Mouse (Mus musculus) monocyte, adult 5-6 weeks (primary cell): ENCODE data around the gene Lrrc32. TPM values are rescaled to one million over a fixed set of nuclear protein-coding genes. Genes with fewer than 3 reads are reported as not detected.
A peak's percentile ranks its signal among the peaks of the same experiment; 100 is the strongest.

Source experiments
- ATAC-seq: fragments of 153-309, 156-312 bp; replicated peaks from 2 replicates; pipeline ENCODE4 v1.8.0; 2017; ENCODE audit warnings: mild to moderate bottlenecking; ENCODE audit not compliant: low TSS enrichment, insufficient number of reproducible peaks, severe bottlenecking, poor library complexity, low FRiP score
- total RNA-seq: library from RNA; stranded (forward); fragments of 200-1000, 200-491, 200-594 nt; gene quantifications from 3 replicates; pipeline ENCODE4 v1.2.3, GENCODE M21; 2017

Gene Lrrc32
- 0.10 TPM in 1 of 3 replicates, not detected in the others for total RNA-seq

GRCm38 (mm10) chr7:98489131-98489530, at the start of gene Lrrc32:
TSS of gene Lrrc32 (plus strand) at chr7:98489283.
- ATAC-seq: no peak

DNA sequence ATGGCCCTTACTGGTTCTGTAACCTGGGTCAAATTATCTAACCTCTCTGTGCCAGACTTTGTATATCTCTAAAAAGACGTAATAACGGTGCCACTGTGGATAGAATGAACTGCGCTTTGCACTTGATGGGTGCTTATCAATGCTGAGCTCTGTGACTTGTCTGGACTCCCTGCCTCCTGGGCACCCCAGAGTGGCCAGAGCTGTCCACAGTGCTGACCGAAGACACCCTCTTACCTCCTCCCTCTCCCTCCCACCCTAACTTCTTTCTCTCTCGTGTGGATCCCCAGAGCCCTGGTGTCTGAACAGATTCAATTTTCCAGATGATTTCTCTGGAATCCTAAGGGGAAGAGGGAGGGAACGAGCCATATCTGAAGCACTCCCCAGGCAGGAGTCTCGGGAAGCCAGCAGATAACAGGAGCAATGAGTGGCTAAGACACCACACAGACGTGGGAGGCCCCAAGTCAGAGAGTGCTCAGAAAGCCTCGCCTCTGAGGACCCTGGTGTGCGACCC, 49.1 kb upstream of the Lrrc32 start, which contains the start of gene Gucy2d:
TSS of gene Gucy2d (plus strand) at position 461 of the 511 bp plus-strand sequence.
- ATAC-seq: no peak

GRCm38 (mm10) chr7:98446873-98447272, 42.2 kb upstream of the Lrrc32 start:
- ATAC-seq: no peak

DNA sequence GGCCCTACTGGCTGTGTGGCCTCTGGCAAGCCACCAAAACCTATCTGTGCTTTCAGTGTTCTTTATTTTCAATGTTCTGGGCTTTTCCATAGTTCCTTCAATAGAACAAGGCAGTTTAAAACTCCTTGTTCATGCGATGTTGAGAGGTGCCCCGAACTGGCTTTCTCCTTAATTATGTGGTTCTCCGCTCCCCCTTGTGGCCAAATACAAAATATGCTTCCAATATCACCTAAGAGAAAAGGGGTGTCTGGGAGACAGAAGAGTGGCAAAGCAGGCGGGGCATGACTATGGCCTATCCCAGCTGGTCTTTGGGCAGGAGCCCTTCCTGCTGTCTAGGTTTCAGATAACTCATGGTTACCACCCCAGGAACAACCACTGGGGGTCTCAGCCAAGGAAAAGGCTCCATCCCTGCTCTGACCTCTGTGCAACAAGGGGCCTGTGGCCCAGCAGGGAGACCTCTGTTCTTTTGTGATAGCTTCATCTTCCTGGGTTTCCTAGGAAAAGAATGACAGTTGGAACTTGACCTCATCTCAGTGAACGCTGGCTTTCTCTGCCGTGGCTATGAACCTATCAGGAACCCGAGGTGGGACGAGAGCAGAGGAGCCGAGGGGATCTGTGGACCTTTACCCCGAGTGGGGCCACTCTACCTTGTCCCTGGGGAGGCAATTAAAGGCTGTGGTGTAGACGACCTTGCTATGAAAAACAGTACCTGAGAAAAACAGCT, 41.3 kb upstream of the Lrrc32 start:
- no peak for ATAC-seq

- no peak for ATAC-seq
These were observed 40.8 kb upstream of the Lrrc32 start for GRCm38 (mm10) chr7:98448309-98448630.

GRCm38 (mm10) chr7:98449696-98450095, 39.4 kb upstream of the Lrrc32 start:
- 0 out of 2 replicates have a peak, but pooled peaks have one; percentile 10 for ATAC-seq

DNA sequence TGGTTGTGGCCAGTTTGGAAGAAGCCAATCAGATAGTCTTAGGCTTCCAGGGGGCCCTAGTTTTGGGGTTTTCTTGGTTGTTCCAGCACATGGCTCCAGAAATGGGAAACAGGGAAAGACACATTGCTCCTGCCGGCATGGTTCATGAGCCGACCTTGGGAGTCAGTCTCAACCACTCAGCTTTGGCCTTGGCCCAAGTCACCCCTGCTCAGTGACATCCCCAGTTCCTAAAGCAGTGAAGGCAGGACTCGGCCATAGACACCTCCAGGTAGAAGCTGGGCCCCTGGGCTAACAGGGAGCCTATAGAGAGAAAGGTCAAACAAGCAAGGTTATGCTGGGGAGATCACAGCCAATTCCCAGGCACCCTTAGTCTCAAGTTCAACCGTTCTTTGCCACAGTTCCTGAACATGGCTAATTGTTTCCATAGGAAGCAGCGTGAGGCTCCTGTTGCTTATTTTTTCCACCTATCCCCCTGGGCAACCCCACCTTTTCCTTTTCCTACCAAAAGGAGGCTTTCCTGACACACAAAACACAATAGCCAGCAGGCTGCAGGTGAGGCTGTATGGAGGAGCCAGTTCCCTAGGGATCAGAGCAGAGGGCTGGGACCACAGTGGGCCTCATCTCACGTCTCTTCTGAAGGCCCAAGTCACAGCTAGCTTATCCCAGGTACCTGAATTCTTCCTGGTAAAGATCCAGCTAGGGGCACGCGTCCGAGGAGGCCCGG, 34.5 kb upstream of the Lrrc32 start:
- ATAC-seq: no peak

GRCm38 (mm10) chr7:98460319-98460718, 28.8 kb upstream of the Lrrc32 start:
- ATAC-seq: no peak

DNA sequence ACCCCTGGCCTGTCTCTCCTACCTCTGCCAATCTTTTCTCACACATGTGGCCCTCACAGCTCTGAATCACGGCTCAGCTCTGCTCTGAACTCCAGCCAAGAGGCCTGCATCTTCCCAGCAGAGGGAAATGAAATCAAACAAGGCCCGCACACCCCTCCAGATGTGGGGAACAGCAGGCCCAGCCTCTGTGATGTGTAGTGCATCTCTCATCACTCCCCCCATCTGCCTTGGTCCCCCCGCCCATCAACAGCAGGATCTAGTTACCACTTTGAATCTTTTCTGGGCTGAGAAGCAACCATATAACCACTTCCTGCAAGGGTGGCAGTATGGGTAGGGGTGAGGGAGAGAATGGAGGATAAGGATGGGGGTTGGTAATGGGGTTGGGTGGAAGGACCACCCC, 20.0 kb upstream of the Lrrc32 start:
- ATAC-seq: no peak

GRCm38 (mm10) chr7:98472529-98472928, 16.6 kb upstream of the Lrrc32 start:
- ATAC-seq: no peak

DNA sequence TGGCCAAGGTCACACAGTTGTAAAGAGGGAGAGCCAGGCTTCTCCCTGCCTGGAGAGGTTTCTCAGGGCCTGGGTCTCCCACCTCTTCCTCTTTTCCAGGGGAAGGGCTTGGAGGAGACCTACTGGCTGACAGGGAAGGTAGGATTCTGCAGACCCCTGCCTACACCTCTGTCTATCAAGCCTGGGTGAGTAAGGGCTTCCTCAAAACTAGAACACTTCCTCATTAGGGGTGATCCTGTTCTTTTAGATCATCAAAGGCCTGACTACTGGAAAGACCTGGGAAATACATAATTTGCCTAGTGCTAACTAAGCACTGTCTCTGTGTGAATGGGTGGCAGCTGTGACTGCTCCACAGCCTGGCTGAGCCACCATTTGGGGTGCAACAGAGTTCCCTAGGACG, 14.5 kb upstream of the Lrrc32 start:
- no peak for ATAC-seq

- ATAC-seq: no peak
These were observed 11.9 kb upstream of the Lrrc32 start for GRCm38 (mm10) chr7:98477153-98477552.

- no peak for ATAC-seq
These were observed 8.6 kb upstream of the Lrrc32 start for GRCm38 (mm10) chr7:98480481-98480880.

GRCm38 (mm10) chr7:98481066-98481734, 7.9 kb upstream of the Lrrc32 start:
- ATAC-seq: peak; percentile 68

DNA sequence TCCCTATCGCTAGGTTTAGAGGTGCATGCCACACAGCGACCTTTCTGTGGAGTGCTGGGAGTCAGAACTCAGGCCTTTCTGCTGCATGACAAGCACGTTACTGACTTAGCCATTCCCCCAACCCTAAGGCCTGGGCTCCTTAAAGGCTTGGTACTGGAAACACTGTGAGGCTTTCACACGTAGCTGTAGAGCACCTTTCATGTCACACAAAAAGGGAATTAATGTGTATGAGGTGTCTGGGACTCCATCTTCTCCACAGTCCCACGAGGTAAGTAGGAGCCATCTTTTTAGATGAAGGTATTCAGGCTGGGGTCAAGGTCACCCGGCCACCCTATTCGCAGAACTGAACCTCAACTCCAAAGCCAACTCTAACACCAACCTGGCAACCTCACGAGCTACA, 7.2 kb upstream of the Lrrc32 start:
- ATAC-seq: no peak

DNA sequence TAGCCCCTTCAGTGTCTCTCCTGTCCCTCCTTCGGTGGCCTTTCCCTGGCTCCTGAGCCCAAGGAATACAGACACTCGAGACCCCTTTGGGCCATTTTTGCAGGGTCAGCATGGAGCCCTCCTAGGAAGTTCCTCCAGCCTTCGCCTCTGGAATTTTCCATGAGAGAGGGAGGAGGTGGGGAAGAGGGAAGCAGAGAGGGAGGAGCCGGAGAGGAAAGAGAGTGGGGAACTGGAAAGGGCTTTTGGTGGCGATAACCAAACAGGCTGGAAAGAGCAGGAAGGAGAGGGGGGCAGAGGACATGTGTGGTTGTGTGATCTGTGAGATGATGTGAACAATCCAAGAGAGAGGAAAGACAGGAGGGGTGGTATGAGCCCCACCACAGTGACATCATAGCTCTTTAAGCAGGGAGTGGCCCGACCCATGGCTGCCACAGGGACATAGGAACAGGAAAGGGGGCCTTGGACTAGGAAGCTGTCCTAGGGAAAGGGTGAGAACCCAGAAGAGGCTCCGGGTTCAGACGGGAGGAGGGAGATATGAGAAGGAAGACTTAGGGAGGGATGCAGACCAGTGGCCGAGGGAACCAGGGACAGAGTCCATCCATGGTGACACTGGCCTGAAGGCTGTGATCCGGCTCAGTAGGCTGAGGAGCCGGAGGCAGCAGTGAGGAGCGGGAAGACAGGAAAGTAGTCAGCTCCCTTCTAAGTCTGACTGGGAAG, 6.4 kb upstream of the Lrrc32 start:
- no peak for ATAC-seq

- ATAC-seq: no peak
These were observed 5.8 kb upstream of the Lrrc32 start for GRCm38 (mm10) chr7:98483268-98483607.

DNA sequence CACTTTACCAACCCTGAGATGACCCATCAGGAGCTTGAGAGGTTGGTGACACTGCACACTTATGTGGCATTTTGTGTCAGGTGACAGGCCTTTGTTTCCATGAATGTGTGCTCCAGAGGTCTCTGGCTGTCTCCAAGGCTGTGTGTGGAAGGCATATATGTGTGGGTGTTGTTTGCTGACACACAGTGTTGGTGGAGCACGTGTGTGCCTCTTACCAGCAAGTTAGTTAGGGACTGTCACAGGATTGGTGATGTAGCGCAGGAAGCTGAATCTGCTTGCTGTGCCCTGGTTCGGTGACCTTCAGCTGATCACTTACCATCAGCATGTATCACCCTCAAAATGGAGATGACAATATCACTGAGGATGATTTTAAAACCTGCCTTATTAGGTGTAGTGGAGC, 4.2 kb upstream of the Lrrc32 start:
- no peak for ATAC-seq

GRCm38 (mm10) chr7:98485508-98485907, 3.6 kb upstream of the Lrrc32 start:
- no peak for ATAC-seq
